Mouse (Mus musculus) liver, postnatal 0 days (tissue): ENCODE measurements around the gene Cpt1b.

Source experiments
- CTCF ChIP-seq: sonication (generic); IDR thresholded peaks from 2 replicates; pipeline ENCODE4 v1.5.1; 2016; ENCODE audit warnings: antibody characterized with exemption, low read depth
- EP300 ChIP-seq: IDR thresholded peaks from 2 replicates; pipeline ENCODE4 v1.6.1; 2016; ENCODE audit warnings: antibody characterized with exemption, low read depth, mild to moderate bottlenecking

DNA sequence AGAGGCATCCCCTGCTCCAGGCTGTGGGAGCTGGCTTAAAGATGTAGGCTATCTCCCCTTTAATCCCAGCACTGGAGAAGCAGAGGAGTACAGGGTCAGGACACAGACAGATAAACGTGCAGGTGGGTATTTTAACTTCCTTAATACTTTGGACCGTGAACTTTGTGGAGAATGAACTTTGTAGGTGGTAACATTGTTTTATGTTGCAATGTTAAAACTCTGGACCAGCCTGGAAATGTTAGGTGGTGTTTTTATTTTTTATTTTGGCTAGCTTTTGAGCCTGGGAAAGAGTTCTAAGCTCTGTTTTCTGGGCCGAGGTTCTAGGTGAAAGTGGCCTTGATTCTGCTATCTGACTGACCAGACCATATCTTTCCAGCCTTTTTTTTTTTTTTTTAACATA lies 5.6 kb upstream of the Cpt1b start:
- no peak for TF ChIP-seq CTCF
- TF ChIP-seq EP300, result no peak
